Mouse (Mus musculus): Measurements from ENCODE around the gene Nup62cl. TPM values are rescaled to one million over a fixed set of nuclear protein-coding genes. Genes with fewer than 3 reads are reported as not detected.

Nup62cl gene
- polyA plus RNA-seq, 1 experiment = 0.06 TPM

DNA sequence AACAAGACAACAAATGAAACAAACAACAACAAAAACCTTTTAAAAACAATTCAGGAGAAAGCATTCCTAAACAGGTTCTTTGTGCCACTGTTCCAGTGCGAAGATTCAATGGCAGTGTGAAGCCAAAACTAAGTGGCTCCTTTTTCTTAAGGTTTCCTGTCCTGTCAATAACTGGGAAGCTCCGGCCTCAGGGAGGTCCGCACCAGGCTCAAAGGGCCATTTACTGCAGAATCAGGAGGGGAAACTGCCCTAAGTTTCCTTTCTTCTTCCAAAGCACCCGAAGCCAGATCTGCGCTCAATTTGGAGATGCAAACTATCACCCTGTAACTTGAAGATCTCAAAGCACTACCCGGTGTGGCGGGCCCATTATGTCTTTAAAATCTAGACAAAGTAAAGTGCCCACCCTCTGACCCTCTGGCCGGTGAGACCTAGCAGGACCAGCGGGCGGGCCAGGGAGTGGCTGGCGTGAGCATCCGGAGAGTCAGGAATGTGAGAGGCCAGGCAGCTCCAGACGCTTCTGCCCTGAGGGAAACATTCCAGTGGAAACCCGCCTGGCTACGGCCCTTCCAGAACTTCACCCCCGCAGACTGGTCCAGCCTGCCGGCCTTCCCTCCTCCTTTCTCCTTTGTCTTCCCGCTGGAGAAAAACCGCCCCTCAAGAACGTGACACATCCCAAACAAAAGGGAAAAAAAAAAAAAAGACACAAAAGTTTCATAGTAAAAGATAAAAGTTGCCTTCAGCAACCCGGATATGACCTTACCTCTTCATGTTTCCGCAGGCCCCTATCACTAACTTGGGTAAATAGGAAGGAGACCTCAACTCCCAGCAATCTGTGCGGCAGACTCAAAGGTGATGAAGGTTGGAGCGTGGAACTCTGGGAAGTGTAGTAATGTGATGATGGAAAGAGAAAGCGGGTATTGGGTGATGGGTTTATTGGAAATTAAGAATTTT is 64.5 kb downstream of the Nup62cl start, which contains the start of gene Rbm41:
Rbm41 (minus strand) TSS at position 856 of the 951 bp plus-strand sequence.
- TF ChIP-seq CTCF (IDR thresholded peaks at IDR 0.05; ENCODE audit: extremely low read depth, insufficient read depth, insufficient read length, insufficient replicate concordance) (no peak), POLR2A (IDR thresholded peaks at IDR 0.05; ENCODE audit: low read depth, low read length) (no peak)
- peak within 1 kb of the TSS; percentile 33; the same call in 1 of the 2 replicates for H3K27ac ChIP-seq (ENCODE audit: insufficient read depth, low read length)
- no peaks in the 10 kb centered on the region for H3K4me1 ChIP-seq (ENCODE audit: control insufficient read depth, insufficient read depth, insufficient read length)
- peak; percentile 38 to 53 for DNase-seq (ENCODE audit: low read depth in 1 of 2, low spot score in 2 of 2)
- H3K4me3 ChIP-seq (ENCODE audit: extremely low read depth, insufficient read depth, insufficient read length) = peak within 1 kb of the TSS; percentile 64
- no peaks in the 10 kb centered on the region for H3K27me3 ChIP-seq (ENCODE audit: control insufficient read depth, insufficient read depth, low read length)
- H3K36me3 ChIP-seq (ENCODE audit: control insufficient read depth, insufficient read depth, low read length) = peaks cover 2% of the 10 kb centered on the region; the same call in 1 of the 2 replicates
- 22% methylated on average over 25 of the region's 25 CpGs for WGBS

DNA sequence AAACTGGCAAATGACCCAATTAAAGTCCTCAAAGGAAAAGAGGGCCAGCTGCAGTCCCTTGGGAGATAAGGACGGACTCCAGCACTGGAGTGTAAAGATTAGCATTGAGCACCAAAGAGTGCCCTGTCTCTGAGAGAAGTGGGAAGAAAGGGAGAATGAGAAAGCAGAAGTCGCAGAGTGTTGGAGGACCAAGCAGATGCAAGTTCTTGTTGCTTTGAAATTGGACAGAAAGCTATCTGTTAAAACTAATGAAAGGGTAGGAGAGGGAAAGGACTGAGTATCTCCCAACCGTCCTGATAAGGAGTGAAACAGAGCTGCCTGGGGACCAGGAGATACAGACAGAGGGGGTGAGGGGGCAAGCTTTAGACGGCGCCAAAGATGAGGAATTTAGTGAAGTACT is 80.4 kb downstream of the Nup62cl start:
- H3K4me3 ChIP-seq (ENCODE audit: extremely low read depth, insufficient read depth, insufficient read length) = no peak overlapping the region
- TF ChIP-seq POLR2A (IDR thresholded peaks at IDR 0.05; ENCODE audit: low read depth, low read length) (no peak), CTCF (IDR thresholded peaks at IDR 0.05; ENCODE audit: extremely low read depth, insufficient read depth, insufficient read length, insufficient replicate concordance) (no peak)
- H3K27ac ChIP-seq (ENCODE audit: insufficient read depth, low read length) = no peak overlapping the region
- no peaks in the 10 kb centered on the region for H3K27me3 ChIP-seq (ENCODE audit: control insufficient read depth, insufficient read depth, low read length)
- DNase-seq (ENCODE audit: low read depth in 1 of 2, low spot score in 2 of 2) = no peak
- H3K36me3 ChIP-seq (ENCODE audit: control insufficient read depth, insufficient read depth, low read length) = no peaks in the 10 kb centered on the region; the same call in 1 of the 2 replicates
- H3K4me1 ChIP-seq (ENCODE audit: control insufficient read depth, insufficient read depth, insufficient read length) = no peaks in the 10 kb centered on the region
- 78% methylated on average over 5 of the region's 5 CpGs for WGBS

Other genes starting within 250 kb of the Nup62cl start
- 0.43 and 0.50 TPM in 2 replicates for gene Morc4, start 191.0 kb downstream of the Nup62cl start, polyA plus RNA-seq (2012; rRNA removed)
- gene Rbm41, start 64.1 kb downstream of the Nup62cl start, polyA plus RNA-seq (2012; rRNA removed) = 0.22 and 0.32 TPM in 2 replicates
- gene Pih1h3b, start 167 bp upstream of the Nup62cl start, polyA plus RNA-seq (2012; rRNA removed) = not detected in 2 replicates